Mouse (Mus musculus) adrenal gland, postnatal 4 days (tissue): Measurements from ENCODE around the gene Anxa4. TPM values are rescaled to one million over a fixed set of nuclear protein-coding genes. Genes with fewer than 3 reads are reported as not detected.

ENCODE experiments used
- DNase-seq, 2 experiments: peaks; one replicate each; pipeline ENCODE4 v3.0.0; 2021 to 2022; ENCODE audit warnings: low spot score in 2 of 2, mixed read lengths in 2 of 2
- total RNA-seq, 2 experiments: library from RNA; stranded (reverse); gene quantifications; 2 replicates each; pipeline ENCODE4 v1.2.3; 2021

The Anxa4 gene
- total RNA-seq, 2 experiments from 2014 or later: 48.3 to 62.2 TPM

DNA sequence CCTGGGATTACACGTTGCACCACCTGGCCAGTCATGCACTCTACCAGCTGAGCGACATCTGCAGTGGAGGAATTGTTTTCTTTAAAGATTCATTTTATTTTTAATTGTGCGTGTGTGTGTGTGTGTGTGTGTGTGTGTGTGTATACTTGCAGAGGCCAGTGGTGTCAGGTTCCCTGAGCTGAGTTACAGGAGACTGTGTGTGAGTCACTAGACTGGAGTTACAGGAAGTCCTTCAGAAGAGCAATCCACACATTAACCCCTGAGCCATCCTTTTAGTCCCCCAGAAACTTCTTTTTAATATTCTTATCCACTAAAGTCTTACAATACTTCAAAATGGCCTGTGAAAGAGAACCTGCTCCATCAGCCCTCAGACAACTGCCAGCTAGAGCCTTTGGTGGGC is 11.3 kb upstream of the Anxa4 start:
- DNase-seq: no peak

GRCm38 (mm10) chr6:86801431-86801830 is 8.0 kb upstream of the Anxa4 start:
- no peak for DNase-seq

- DNase-seq: no peak
Observed at GRCm38 (mm10) chr6:86800467-86800866, 7.1 kb upstream of the Anxa4 start.

DNA sequence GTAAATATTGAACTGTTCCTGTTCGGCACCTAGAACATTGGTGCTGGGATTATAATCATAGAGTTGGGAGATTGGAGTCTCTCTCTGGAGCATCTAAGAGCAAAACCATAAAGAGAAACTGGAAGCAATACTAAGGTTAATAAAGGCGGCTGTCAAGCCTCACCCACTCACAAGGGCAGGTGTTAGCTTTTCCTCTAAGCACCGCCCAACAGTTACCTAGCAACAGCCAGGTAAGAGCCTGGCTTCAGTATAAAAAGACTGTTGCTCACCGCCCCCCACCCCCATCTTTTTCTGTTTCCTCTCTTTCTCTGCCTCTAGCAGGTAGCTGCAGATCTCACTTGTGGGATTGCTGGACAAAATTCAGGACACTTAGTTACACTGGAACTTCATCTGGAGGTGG is 4.1 kb upstream of the Anxa4 start:
- no peak for DNase-seq

DNA sequence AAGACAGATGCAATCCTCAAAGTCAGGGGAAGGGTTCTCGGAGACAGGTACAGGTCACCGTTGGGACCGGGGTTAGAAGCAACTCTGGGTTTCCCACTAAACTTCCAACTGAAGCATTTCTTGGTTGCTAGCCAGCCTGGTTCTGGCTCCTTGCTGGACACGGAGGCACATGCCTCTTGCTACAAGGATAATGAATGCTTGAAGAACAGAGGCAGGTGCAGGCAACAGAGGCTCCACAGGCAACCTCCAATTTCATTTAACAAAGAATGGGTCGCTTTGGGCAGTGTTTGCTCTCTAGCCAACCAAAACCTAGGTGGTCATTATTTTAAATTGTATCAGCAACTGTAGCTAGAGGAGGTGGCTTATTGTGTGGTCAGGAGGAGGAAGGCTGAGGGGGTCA is 573 bp upstream of the Anxa4 start:
- no peak for DNase-seq

- no peak for DNase-seq
Observed at GRCm38 (mm10) chr6:86790351-86790943, 2.9 kb downstream of the Anxa4 start.

DNA sequence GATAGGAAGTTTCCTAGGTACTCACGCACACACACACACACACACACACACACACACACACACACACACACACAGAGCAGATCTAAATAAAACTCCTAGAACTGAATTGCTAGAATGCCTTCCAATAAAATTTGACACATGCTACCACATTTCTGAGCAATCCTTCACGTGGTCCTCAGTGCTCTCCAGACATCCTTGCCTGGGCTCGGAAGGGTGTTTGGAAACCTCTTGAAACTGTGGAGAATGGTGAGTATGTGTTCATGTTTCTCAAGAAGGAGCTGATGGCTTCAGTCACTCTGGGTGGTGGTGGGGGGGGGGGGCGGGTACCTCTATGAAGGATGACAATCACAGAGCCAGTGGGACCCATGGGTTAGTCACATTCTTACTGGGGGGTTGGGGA is 5.1 kb downstream of the Anxa4 start:
- DNase-seq: no peak

- DNase-seq: no peak
Observed at GRCm38 (mm10) chr6:86786545-86786944, 6.8 kb downstream of the Anxa4 start.

GRCm38 (mm10) chr6:86784739-86785138 is 8.6 kb downstream of the Anxa4 start:
- no peak for DNase-seq

DNA sequence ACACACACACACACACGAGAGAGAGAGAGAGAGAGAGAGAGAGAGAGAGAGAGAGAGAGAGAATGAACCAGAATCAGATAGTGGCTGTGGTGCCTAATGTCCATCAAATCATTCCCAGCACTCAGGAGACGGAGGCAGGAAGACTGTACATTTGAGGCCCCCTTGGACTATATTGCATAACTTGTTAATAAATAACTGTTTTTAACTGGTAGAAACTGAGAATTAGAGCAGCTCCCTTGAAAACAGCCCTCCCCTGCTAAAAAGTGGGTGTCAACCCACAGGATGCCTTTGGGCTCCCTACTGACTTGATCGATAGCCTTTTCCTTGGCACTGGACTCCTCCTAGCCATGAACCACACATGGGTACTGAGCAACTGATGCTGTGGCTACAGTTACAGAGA is 11.0 kb downstream of the Anxa4 start:
- no peak for DNase-seq

DNA sequence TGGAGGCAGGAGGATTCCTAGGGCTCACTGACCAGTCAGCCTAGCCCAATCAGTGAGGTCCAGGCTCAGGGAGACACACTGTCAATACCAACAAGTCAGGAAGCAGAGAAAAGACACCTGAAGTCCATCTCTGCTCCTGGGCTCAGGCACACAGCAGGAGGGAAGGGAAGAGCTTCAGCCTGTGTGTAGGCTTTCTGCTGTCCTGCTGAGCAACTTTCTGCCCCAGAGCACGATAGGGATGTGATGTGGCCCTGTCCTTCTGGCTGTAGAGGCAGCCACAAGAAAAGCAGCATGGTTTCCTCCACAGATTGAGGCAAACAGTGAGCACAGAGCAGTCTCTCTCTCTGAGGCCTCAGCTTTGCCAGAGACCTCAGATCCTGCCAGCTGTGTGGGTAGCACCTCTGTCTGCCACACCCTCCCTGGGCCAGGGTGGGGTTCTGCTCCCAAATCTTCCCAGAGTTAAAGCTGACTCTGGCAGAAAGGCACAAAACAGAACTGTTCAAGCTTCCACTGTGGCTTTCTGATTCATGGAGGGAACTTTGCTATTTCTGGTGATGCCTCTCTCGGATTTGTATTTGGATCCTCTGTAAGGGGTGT is 11.9 kb downstream of the Anxa4 start:
- no peak for DNase-seq

DNA sequence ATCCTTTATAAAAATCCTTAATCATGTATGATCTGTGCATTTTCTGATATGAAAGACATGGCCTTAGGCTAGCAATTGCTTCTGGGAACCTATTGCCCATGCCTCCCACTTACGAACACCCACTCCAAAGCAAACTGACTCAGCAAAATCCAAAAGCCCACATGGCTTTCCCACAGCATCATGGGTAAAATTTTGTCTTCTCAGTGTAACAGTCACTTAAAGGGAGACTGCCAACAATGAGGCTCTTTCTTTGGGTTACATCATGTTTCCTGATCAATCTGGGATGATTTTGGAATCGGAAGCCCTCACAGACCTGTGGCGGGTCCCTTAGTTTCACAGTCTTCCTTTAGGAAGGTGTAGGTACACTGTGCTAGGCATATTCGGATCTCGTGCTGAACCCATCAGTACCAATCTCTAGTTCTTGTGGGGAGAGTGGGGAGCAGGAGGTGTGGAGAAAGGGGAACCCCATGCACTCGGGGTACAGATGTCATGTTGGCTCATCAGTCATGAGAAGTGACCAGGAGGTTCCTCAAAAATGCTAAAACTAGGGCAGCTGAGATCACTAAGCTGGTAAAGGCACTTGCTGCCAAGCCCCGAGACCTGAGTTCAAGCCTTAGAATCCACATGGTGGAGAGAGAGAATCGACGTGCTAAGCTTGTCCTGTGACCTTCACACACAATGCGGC is 14.3 kb downstream of the Anxa4 start:
- DNase-seq: no peak

GRCm38 (mm10) chr6:86777181-86777580 is 16.2 kb downstream of the Anxa4 start:
- no peak for DNase-seq

- DNase-seq: no peak
Observed at GRCm38 (mm10) chr6:86776706-86777071, 16.7 kb downstream of the Anxa4 start.

GRCm38 (mm10) chr6:86776001-86776705 is 17.2 kb downstream of the Anxa4 start:
- DNase-seq: no peak

- no peak for DNase-seq
Observed at GRCm38 (mm10) chr6:86774937-86775336, 18.4 kb downstream of the Anxa4 start.

- no peak for DNase-seq
Observed at GRCm38 (mm10) chr6:86773830-86774229, 19.6 kb downstream of the Anxa4 start.

GRCm38 (mm10) chr6:86772631-86773030 is 20.8 kb downstream of the Anxa4 start:
- no peak for DNase-seq

DNA sequence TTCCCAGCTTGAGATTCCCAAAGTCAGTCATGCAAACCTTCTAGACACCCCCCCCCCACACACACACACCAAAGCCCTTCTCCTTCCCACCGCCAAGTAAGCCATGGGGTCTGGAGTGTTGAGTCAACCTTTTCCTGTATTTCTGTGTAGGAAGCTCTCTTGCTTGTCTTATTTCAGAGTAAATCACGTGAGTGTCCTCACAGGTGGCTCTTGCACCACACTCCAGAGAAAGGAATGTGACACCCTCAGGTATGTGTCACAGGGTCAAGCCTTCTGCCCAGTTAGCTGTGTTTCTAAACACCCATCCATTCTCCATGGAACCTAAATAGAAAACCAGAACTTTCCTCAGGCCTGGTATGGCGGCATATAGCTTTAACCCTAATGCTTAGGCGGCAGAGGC is 24.4 kb downstream of the Anxa4 start:
- DNase-seq: no peak

- no peak for DNase-seq
Observed at GRCm38 (mm10) chr6:86768186-86768776, 25.1 kb downstream of the Anxa4 start.

DNA sequence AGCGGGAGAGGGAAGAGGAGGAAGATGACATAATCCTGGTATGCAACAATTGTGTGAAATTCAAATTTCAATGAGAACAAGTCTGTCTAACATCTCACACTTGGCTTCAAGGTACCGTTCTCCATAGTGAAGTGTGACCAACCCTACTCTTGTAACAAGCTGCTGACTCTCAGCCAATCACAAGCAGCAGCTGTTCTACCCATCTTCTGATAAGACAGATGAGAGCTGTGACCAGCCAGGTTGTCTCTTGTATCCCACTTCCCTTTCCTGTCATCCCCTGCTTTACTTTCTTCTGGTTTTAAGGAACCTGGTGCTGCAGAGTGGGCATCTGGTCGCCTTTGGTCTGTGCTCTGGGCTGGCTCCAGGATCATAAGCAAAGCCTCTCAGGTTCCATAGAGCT is 25.9 kb downstream of the Anxa4 start:
- no peak for DNase-seq

DNA sequence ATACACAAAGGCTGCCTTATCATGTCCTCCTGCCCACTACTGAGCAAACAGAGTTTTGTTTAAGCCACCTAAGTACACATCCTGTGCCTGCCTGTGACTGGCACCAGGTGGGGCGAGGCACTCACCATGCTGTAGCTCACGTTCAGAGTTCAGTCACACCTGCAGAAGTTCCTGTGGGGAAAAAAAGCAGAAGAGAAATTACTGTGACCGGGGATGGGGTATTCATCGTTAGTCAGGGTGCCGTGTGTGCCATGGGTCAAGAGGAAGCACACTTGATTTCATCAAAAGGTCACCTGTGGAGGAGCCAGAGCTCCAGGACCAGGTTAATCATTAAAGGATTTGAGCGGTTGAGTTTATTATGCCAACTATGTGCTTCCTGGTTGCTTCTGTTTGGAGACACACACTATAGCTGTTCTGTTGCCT is 27.7 kb downstream of the Anxa4 start:
- DNase-seq: no peak
